Mouse (Mus musculus): ENCODE measurements around the gene Omg. TPM values are rescaled to one million over a fixed set of nuclear protein-coding genes. Genes with fewer than 3 reads are reported as not detected.

The Omg gene
- total RNA-seq, 2 experiments from 2014 or later: 80.0 to 90.9 TPM

Other genes starting within 250 kb of the Omg start
- gene Wsb1, start 249.4 kb downstream of the Omg start, total RNA-seq (2021): 10 to 100 TPM; 89.6 to 95.4 TPM
- gene Gm9964, start 207.2 kb downstream of the Omg start, total RNA-seq (2021): 1 to 10 TPM in 1 of 2 experiments, under 1 TPM in 1; 0.66 to 1.0 TPM
- gene Nf1, start 164.4 kb downstream of the Omg start, total RNA-seq (2021): 100 to 1,000 TPM; 111 to 118 TPM
- 1 to 10 TPM in 1 of 2 experiments, under 1 TPM in 1; 0.94 to 1.3 TPM for gene Evi2b, start 19.7 kb upstream of the Omg start, total RNA-seq (2021)
- under 1 TPM in 1 of 2 experiments, not detected in 1; 0.13 TPM for gene Evi2, start 26.5 kb upstream of the Omg start, total RNA-seq (2021)
- gene Evi2a, start 26.5 kb upstream of the Omg start, total RNA-seq (2021): 1 to 10 TPM; 4.7 to 6.1 TPM
- 100 to 1,000 TPM; 173 to 174 TPM for gene Rab11fip4, start 87.1 kb upstream of the Omg start, total RNA-seq (2021)

All from left cerebral cortex, postnatal 10 days (tissue).